Mouse (Mus musculus): ENCODE data around the gene Smoc2.

GRCm38 (mm10) chr17:14412460-14412859 is 133.2 kb downstream of the Smoc2 start:
- no peak for TF ChIP-seq CTCF (IDR thresholded peaks at IDR 0.05; ENCODE audit: borderline replicate concordance, insufficient read depth, low read length)
- TF ChIP-seq POLR2A (IDR thresholded peaks at IDR 0.05; ENCODE audit: low read depth, low read length) = no peak
